Mouse (Mus musculus) adrenal gland, adult 8-10 months (tissue): ENCODE data around the gene Dpysl5. TPM values are rescaled to one million over a fixed set of nuclear protein-coding genes. Genes with fewer than 3 reads are reported as not detected.
A peak's percentile ranks its signal among the peaks of the same experiment; 100 is the strongest.

Experiments
- DNase-seq: peaks from one replicate; pipeline ENCODE4 v3.0.0; 2022
- total RNA-seq, 4 experiments: library from RNA; stranded (reverse); gene quantifications; 2 replicates each; pipeline ENCODE4 v1.2.4; 2022

The Dpysl5 gene
- total RNA-seq, 4 experiments from 2014 or later = 1.5 to 4.0 (median 2.7) TPM

- DNase-seq = peak; percentile 32
Measured at GRCm38 (mm10) chr5:30709744-30710383, 1.5 kb upstream of the Dpysl5 start.

DNA sequence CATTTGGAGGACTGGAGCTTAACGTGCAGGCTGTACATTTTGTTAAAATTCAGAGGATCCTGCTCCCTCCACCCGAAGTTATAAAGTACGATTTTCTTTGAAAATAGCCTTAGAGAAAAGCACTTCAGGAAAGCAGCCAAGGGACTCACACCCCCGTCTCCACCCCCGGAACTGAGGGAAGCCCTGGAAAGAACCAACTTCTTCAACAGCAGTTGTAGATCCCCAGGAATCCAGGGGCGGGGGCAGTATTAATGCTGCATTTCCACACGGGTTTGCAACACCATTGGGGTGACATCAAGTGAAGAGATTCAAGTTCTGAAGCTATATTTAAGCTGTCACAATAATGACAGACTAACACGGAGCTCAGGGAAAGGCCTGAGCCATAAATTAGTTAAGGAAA lies 878 bp upstream of the Dpysl5 start:
- DNase-seq = no peak

DNA sequence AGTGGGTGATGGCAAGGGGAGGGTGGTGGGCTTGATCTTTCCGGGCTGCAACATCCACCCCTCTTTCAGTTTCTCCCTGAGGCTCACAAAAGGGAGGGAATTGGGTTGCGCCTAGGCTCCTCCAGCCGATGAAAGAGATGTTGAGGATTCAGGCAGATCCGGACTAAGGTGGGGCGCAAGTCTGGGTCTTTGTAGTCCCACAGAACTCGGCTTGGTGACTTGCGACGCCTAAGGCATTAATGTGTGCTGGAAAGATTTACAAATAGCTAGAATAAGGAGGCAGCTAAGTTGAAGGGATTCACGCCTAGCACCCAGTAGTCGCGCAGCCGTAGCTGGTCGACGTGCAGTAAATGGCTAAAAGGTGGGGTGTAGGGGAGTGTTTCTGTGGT lies 632 bp downstream of the Dpysl5 start:
- no peak for DNase-seq

DNA sequence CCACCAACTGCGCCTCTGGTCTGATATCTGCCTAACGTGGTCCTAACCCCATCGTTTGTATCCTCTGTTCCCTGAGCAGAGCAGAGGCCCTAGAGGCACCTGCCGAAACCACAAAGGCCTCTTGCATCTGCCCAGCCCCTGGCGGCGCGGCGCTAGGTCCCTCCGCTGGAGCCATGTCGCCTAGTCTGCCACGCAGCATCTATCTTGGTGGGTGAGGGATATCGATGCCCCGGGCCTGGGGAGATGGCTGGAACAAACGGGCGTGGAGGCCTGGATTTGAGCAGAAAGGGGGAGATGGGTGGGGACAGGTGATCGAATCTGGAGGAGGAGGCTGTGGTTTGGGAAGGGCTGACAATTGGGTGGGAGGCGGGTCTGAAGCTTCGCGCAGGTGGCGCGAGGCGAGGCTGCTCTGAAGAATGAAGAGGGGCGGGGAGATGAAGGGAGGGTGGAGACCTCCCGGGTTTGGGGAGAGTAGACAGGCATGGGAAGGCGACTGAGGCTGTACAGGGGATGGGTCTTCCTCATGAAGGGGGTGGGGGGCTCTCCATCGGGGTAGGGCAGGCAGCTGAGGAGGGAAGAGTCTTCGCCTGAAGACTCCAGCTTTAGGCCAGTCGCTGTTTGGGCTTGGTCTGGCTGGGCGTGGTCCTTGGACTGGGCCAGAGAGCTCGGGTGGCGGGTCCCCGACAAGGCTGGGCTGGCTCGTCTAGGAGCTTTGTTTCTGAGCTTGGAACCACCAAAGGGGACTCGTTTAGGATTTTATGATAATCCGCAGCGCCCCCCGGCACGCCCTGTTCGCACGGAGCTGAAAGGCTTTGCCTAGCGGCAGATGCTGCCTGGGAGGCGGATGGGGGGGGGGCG lies 1.3 kb downstream of the Dpysl5 start:
- no peak for DNase-seq

DNA sequence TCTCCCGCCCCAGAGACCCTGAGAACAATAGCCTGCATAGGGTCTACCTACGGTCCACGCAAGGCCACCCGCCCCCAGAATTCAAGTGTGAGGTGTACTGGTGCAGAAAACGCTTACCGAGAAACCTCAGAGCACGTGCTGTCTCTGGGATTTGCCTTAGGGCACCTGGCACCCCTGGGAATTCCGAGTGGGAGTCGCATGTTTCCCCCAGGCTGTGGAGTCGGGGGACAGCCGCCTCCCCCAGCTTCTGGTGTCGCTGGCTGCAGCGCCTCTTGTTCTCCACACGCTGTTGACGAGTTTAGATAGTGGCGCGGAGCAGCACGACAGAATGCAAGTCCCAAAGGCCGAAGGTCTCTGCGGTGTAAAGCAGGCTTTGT lies 1.9 kb downstream of the Dpysl5 start:
- DNase-seq = no peak

GRCm38 (mm10) chr5:30713691-30714090 lies 2.3 kb downstream of the Dpysl5 start:
- no peak for DNase-seq

DNA sequence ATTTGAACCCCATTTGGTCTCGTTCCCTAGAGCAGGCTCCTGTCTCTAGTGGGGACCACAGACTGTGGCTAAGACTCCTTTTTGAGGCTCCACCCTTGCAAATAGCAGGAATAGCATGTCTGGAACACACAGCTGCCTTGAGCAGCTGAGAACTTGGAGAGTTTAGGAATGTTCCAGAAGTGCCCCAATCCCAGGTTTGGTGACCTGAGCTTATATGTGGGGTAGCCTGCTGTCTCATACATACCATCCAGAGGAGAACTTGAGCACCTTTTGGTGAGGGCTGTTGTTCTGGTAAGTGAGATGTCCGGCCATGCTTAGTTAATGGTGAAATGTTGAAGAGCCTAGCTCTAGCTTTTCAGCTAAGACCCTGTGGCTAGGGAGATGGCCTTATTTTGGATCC lies 4.9 kb downstream of the Dpysl5 start:
- DNase-seq = no peak

DNA sequence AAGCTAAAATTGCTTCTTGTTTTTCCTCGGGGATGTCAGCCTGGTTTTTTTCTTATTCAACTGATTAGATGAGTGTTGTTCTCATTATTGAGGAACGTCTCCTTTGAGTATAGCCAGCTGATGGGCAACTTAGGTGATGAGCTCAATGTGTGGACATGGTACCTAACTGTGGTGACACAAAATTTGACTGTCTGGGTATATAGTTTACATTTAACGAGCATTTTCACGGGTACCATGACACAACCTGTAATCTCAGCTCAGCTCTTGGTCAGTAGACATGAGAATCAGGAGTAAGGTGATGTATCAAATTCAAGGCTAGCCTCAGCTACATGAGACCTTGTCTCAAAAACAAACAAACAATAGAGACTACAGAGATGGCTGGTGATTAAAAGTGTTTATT lies 6.1 kb downstream of the Dpysl5 start:
- no peak for DNase-seq

- DNase-seq = no peak
Measured at GRCm38 (mm10) chr5:30717991-30718703, 6.8 kb downstream of the Dpysl5 start.

- no peak for DNase-seq
Measured at GRCm38 (mm10) chr5:30721935-30722334, 10.6 kb downstream of the Dpysl5 start.

GRCm38 (mm10) chr5:30726151-30726693 lies 14.9 kb downstream of the Dpysl5 start:
- DNase-seq = no peak

- DNase-seq = no peak
Measured at GRCm38 (mm10) chr5:30732511-30732910, 21.1 kb downstream of the Dpysl5 start.

- DNase-seq = no peak
Measured at GRCm38 (mm10) chr5:30734666-30735065, 23.3 kb downstream of the Dpysl5 start.

GRCm38 (mm10) chr5:30738127-30738828 lies 26.9 kb downstream of the Dpysl5 start:
- DNase-seq = no peak

DNA sequence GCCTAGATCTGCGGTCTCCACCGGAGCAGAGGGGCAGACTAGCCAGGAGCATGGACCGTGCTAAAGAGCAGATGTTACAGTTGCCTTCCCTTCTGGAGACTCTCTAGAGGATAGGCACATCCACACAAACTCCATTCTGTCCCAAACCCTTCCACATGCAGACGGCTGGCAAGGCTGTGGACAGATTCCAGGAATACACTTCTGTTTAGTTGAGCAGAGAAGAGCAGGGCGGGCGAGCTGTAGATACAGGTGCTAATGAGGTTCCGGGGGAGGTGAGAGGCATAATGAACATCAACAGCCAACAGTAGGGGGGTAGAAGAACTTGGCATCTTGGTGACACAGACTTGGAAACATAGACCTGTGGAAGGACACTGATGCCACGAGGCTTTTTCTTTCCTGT lies 28.2 kb downstream of the Dpysl5 start:
- DNase-seq = no peak

- no peak for DNase-seq
Measured at GRCm38 (mm10) chr5:30749582-30750311, 38.4 kb downstream of the Dpysl5 start.

DNA sequence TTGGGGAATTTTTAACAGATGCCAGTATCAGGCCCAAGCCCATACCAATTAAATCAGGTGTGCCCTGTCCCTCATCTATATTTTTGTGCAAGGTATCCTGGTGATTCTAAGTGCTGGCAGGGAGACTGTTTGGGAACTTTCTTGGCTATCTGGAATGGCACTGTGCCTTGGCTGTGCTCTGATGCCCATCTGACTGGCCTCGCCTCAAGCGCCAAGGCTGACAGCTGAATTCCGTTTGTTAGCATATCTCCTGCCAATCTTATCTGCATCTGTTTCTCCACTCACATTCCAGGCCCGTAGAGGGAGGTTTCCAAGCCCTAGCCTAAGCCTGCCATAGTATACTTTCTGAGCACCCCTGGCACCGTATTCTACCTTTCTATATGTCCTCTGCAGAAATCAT lies 39.7 kb downstream of the Dpysl5 start:
- DNase-seq = no peak

DNA sequence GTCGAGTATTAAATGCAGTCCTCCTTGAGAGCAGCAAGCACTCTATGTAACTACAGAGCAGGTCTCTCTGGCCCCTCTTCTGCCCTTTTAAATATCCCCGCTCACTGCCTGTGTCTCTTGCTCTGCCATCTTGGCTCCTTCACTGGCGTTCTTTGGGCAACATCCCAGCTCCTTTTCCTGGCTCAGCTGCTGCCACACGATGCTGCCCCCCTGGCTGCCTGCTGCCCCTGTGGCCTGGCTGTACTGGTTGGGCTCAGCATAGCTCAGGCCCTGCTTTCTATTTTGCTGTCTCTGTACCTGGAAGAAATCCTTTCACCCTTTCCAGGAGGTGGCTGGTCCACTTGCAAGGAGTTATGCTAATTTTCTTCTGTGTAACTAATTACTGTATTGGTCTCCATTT lies 41.8 kb downstream of the Dpysl5 start:
- DNase-seq = no peak

DNA sequence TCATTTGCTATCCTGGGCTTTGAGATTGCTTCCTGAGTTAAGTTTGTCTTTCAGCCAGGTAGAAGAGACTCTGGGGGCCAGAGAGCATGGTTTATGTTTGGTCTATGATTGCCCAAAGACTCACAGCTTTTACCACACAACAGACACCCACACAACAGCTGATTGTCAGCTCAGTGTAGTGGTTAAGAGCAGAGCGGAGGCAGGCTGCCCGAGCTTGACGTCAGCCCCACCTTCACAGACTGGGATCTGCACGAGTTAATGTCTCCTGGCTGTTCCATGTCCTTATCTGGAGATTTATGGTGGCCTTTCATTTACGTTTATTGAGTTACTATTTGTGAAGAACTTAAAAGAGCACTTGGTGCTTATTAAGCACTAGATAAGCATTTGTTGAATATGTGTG lies 43.9 kb downstream of the Dpysl5 start:
- DNase-seq = no peak

GRCm38 (mm10) chr5:30762815-30763510 lies 51.6 kb downstream of the Dpysl5 start:
- DNase-seq = no peak

- no peak for DNase-seq
Measured at GRCm38 (mm10) chr5:30763511-30763830, 52.1 kb downstream of the Dpysl5 start.
